In the genomic region with DNA sequence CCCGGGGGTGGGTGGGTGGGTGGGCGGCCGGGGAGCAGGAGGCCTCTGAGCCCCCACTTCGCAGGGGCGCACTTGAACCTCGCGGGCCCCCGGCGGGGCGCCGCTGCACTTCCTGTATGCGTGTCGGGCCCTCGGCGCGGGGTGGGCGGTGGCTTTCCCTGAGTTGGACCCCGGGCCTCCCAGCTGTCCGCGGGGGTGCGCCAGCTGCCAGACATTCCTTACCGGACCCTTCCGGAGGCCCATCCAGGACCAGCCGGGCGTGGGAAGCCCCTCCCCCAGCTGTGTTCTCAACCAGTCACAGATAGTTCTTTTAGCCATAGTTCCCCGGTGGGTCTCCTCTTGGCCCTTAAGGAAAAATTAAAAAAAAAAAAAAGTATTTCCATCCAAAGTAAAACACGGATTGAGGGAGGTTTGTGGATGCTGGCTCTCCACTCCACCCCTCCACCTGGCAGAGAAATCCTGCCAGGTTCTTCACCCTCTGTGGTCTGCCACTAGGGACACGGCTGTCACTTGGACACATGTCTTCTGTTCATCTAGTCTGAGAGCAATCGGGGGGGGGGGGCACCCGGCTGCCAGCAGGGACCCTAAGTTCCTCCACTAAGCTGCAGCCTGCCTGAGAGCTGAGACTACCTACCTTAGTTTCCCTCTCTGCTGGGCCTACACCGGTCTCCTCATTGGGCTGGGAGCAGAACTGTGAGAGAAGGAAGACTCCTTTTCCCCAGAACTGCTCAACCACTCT, we compare ENCODE assay signal across 8 mouse cellular contexts. TPM values are rescaled to one million over a fixed set of nuclear protein-coding genes. Genes with fewer than 3 reads are reported as not detected.
DNase-seq lines count a peak whose midpoint lies in the region; ATAC-seq lines count a peak whose summit lies in the region.

No protein-coding gene starts in this region.

- H3K4me2 ChIP-seq in forebrain, embryonic 13.5 days = peak overlapping the region; percentile 96
- peak overlapping the region; percentile 97 for H3K4me2 ChIP-seq in hindbrain, embryonic 13.5 days
- peak overlapping the region; percentile 83 for H3K4me2 ChIP-seq in liver, embryonic 11.5 days
- H3K4me2 ChIP-seq in neural tube, embryonic 15.5 days = peak overlapping the region; percentile 96

- DNase-seq in 3T3-L1 (ENCODE audit: low read depth, low spot score) = peak; percentile 48
- DNase-seq in NIH3T3 (ENCODE audit: low read depth) = peak; percentile 74
- peak; percentile 67 for DNase-seq in liver, embryonic 11.5 days (ENCODE audit: low spot score)
- DNase-seq in natural killer cell, adult 2 months (ENCODE audit: low spot score in 2 of 2) = no peak

- no peaks in the 10 kb centered on the region for H3K9me3 ChIP-seq in forebrain, embryonic 13.5 days (replicated peaks)
- no peaks in the 10 kb centered on the region for H3K9me3 ChIP-seq in hindbrain, embryonic 13.5 days
- no peaks in the 10 kb centered on the region for H3K9me3 ChIP-seq in liver, embryonic 11.5 days (ENCODE audit: control insufficient read depth, low read length)
- no peaks in the 10 kb centered on the region for H3K9me3 ChIP-seq in neural tube, embryonic 15.5 days (replicated peaks)

- H3K27ac ChIP-seq in forebrain, embryonic 13.5 days = no peak overlapping the region
- H3K27ac ChIP-seq in hindbrain, embryonic 13.5 days = no peak overlapping the region
- H3K27ac ChIP-seq in liver, embryonic 11.5 days (ENCODE audit: low read depth, low read length) = peak overlapping the region; percentile 59; the same call in 1 of the 2 replicates
- H3K27ac ChIP-seq in neural tube, embryonic 15.5 days (replicated peaks) = peak overlapping the region; percentile 51; the same call in 1 of the 2 replicates

- WGBS in forebrain, embryonic 13.5 days = 2% methylated on average over 31 of the region's 31 CpGs
- 3% methylated on average over 30 of the region's 31 CpGs for WGBS in hindbrain, embryonic 13.5 days
- 2% methylated on average over 31 of the region's 31 CpGs for WGBS in liver, embryonic 11.5 days
- WGBS in neural tube, embryonic 15.5 days = 3% methylated on average over 30 of the region's 31 CpGs

- H3K9ac ChIP-seq in forebrain, embryonic 13.5 days = peak overlapping the region; percentile 68
- H3K9ac ChIP-seq in hindbrain, embryonic 13.5 days = peak overlapping the region; percentile 65
- peak overlapping the region; percentile 67 for H3K9ac ChIP-seq in liver, embryonic 11.5 days (ENCODE audit: low read depth, low read length)
- peak overlapping the region; percentile 52 for H3K9ac ChIP-seq in neural tube, embryonic 15.5 days (replicated peaks)

- H3K4me1 ChIP-seq in forebrain, embryonic 13.5 days = peaks cover 15% of the 10 kb centered on the region
- peaks cover 26% of the 10 kb centered on the region for H3K4me1 ChIP-seq in hindbrain, embryonic 13.5 days (replicated peaks)
- peaks cover 29% of the 10 kb centered on the region for H3K4me1 ChIP-seq in liver, embryonic 11.5 days (replicated peaks; ENCODE audit: control insufficient read depth, insufficient read depth, low read length)
- peaks cover 36% of the 10 kb centered on the region for H3K4me1 ChIP-seq in neural tube, embryonic 15.5 days

- H3K36me3 ChIP-seq in forebrain, embryonic 13.5 days (ENCODE audit: poor library complexity, severe bottlenecking) = no peaks in the 10 kb centered on the region
- H3K36me3 ChIP-seq in hindbrain, embryonic 13.5 days = no peaks in the 10 kb centered on the region
- no peaks in the 10 kb centered on the region; the same call in 1 of the 2 replicates for H3K36me3 ChIP-seq in liver, embryonic 11.5 days (ENCODE audit: control insufficient read depth, insufficient read depth, low read length)
- H3K36me3 ChIP-seq in neural tube, embryonic 15.5 days = no peaks in the 10 kb centered on the region

- H3K27me3 ChIP-seq in forebrain, embryonic 13.5 days = peaks cover 40% of the 10 kb centered on the region
- peaks cover 56% of the 10 kb centered on the region for H3K27me3 ChIP-seq in hindbrain, embryonic 13.5 days
- H3K27me3 ChIP-seq in liver, embryonic 11.5 days (replicated peaks; ENCODE audit: control insufficient read depth, insufficient read depth, low read length) = no peaks in the 10 kb centered on the region
- H3K27me3 ChIP-seq in neural tube, embryonic 15.5 days (replicated peaks) = peaks cover 18% of the 10 kb centered on the region; the same call in 1 of the 2 replicates

- 0 out of 2 replicates have a peak, but pooled peaks have one; percentile 31 for ATAC-seq in forebrain, embryonic 13.5 days
- 0 out of 2 replicates have a peak, but pooled peaks have one; percentile 32 for ATAC-seq in hindbrain, embryonic 13.5 days (ENCODE audit: low FRiP score)
- peak; percentile 20; the same call in 1 of the 2 replicates for ATAC-seq in liver, embryonic 11.5 days (replicated peaks; ENCODE audit: low FRiP score)
- no peak for ATAC-seq in neural tube, embryonic 15.5 days (ENCODE audit: low FRiP score)
- no peak for ATAC-seq in CD4-positive, CD25-positive, alpha-beta regulatory T cell, adult 4 months

- H3K4me3 ChIP-seq in forebrain, embryonic 13.5 days = peak overlapping the region; percentile 52
- peak overlapping the region; percentile 51 for H3K4me3 ChIP-seq in hindbrain, embryonic 13.5 days
- H3K4me3 ChIP-seq in liver, embryonic 11.5 days (ENCODE audit: low read depth, low read length) = peak overlapping the region; percentile 70
- H3K4me3 ChIP-seq in neural tube, embryonic 15.5 days (replicated peaks) = peak overlapping the region; percentile 53

RNA-seq across cellular contexts. Expression of a gene that starts 12.2 kb away (rescaled TPM):
- polyA plus RNA-seq in forebrain, embryonic 13.5 days (2015; fragmentation: Nextera tagmentation; extraction: Ambion mirVana) = 7.0 and 8.0 TPM in 2 replicates
- 18.3 and 19.6 TPM in 2 replicates for polyA plus RNA-seq in hindbrain, embryonic 13.5 days (2015; fragmentation: Nextera tagmentation; extraction: Ambion mirVana)
- 17.7 and 20.4 TPM in 2 replicates for polyA plus RNA-seq in liver, embryonic 11.5 days (2014; fragmentation: Nextera tagmentation; extraction: Ambion mirVana)
- 29.3 and 33.6 TPM in 2 replicates for polyA plus RNA-seq in neural tube, embryonic 15.5 days (2015; fragmentation: Nextera tagmentation; extraction: Ambion mirVana)
- polyA plus RNA-seq in CD4-positive, CD25-positive, alpha-beta regulatory T cell, adult 4 months (2017; shearing (Covaris generic)) = under 1 TPM in 1 of 2 experiments, not detected in 1; 0.56 TPM

RNA-seq across cellular contexts. Expression of a gene that starts 38.2 kb away (rescaled TPM):
- polyA plus RNA-seq in forebrain, embryonic 13.5 days (2015; fragmentation: Nextera tagmentation; extraction: Ambion mirVana) = 0.11 and 0.34 TPM in 2 replicates
- 1.0 TPM in 2 replicates for polyA plus RNA-seq in hindbrain, embryonic 13.5 days (2015; fragmentation: Nextera tagmentation; extraction: Ambion mirVana)
- polyA plus RNA-seq in liver, embryonic 11.5 days (2014; fragmentation: Nextera tagmentation; extraction: Ambion mirVana) = 0.93 and 1.3 TPM in 2 replicates
- 2.0 and 10.0 TPM in 2 replicates for polyA plus RNA-seq in neural tube, embryonic 15.5 days (2015; fragmentation: Nextera tagmentation; extraction: Ambion mirVana)
- polyA plus RNA-seq in CD4-positive, CD25-positive, alpha-beta regulatory T cell, adult 4 months (2017; shearing (Covaris generic)) = not detected

Comparison
In these comparisons a context has a peak if more than half of its experiments do, and no peak if none do; other contexts are left out.
1. DNase-seq: peak in 3T3-L1 (single experiment), NIH3T3 (single experiment) and liver, embryonic 11.5 days (single experiment); none in natural killer cell, adult 2 months (0 of 2).
2. ATAC-seq: peak in forebrain, embryonic 13.5 days (single experiment), hindbrain, embryonic 13.5 days (single experiment) and liver, embryonic 11.5 days (single experiment); none in neural tube, embryonic 15.5 days (single experiment) and CD4-positive, CD25-positive, alpha-beta regulatory T cell, adult 4 months (single experiment).
3. H3K27ac ChIP-seq: peak in liver, embryonic 11.5 days (single experiment) and neural tube, embryonic 15.5 days (single experiment); none in forebrain, embryonic 13.5 days (single experiment) and hindbrain, embryonic 13.5 days (single experiment).
4. Peak in every context shown above with its lines, with median percentiles within 50 percentile points of each other: H3K4me2 ChIP-seq, H3K4me3 ChIP-seq and H3K9ac ChIP-seq.